Mouse (Mus musculus): ENCODE measurements around the gene Rplp2. TPM values are rescaled to one million over a fixed set of nuclear protein-coding genes. Genes with fewer than 3 reads are reported as not detected.

The Rplp2 gene
- polyA plus RNA-seq (2015; fragmentation: Nextera tagmentation; extraction: Ambion mirVana), result 775 and 923 TPM in 2 replicates

DNA sequence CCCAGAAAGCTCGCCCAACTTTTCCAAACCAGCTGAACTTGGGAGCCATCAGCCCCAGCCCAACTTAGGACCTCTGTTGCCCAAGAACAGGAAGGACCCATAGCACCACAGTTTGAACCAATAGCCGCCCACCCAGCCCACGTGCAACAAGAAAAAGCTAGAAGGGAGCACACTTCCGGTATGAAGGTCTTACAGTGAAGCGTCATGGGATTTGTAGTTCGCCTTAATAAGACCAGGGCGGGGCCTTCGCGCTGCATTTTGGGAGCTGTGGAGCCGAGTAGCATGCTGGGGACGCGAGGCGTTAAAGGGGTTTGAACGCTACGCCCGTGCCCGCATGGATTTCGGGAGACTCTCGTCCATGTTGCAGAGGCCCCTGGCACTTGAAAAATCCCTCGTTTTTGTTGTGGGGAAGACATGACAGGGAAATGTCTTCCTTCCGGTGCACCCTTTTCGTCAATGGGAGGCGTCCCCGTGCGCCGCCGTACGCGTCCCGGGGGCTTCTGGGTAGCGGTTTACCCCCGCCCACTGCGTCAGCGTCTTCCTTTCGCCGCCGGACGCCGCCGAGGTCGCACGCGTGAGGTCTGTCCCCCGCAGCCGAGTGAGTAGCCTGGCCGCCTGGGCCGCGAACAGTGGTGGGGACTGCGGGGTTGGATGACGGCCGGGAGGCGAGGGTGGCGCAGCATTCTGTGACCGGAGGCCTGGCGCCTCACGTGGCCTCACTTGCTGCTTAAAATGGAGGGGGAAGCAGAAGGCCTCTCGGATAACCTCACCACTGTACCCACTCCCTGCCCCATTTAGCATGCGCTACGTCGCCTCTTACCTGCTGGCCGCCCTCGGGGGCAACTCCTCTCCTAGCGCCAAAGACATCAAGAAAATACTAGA lies at the start of gene Rplp2:
Rplp2 (plus strand) TSS at position 261 of the 882 bp plus-strand sequence.

DNA sequence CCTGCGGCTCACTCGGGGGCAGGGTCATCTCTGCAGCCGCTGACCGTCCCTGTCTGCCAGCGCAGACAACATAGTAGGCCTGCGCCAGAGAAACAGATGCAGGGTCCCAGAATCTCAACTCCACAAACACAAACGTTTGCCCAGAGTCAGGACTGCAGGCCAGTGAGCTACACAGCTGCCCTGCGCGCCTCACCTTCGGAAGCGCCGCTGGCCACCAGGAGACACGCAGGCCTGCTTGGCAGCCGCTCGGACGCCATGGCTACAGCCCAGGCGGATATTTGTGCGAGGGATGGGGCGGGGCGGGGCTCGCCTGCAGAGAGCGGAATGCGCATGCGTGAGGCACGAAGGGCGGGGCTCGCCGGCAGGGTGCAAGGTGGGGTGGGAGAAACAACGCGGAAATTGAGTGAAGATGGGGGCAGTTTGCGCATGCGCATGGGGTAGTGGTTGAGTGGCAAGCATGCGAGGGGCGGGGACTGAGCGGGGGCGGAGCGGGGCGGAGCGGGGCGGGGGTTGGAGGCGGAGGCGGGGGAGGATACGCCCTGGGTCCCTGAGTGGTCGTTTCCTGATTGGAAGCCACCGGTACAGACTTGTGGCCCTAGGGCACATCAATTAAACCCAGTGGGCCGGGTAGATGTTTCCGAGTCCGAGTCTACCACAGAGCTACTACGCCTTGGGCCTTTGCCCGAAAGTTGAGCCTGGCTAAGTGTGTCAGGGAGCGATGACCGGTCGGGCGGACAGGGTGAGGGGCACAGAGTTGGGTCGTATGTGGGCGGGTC lies 33.2 kb upstream of the Rplp2 start, which contains the start of gene Gatd1:
Gatd1 (minus strand) TSS at position 328 of the 776 bp plus-strand sequence.

DNA sequence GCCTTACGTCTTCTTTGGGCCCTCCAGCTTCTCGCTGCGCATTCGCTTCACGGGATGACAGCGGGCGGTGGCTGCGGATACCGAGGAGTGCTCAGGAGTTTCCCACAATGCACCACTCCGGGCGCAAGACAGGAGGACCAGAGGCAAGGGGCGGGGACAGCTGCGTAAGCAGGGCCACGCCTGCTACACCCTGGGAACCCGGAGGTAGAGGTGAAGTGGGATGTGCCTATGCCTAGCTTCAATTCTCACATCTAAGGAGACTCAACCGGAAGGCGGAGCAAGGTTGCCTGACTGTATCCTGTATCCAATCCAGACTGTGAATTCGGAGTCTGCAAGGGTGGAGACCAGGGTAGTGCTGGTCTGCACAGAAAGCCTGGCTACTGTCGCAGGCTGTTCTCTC lies 17.9 kb upstream of the Rplp2 start, which contains the start of gene Cend1:
Cend1 (minus strand) TSS at position 182 of the 400 bp plus-strand sequence.

DNA sequence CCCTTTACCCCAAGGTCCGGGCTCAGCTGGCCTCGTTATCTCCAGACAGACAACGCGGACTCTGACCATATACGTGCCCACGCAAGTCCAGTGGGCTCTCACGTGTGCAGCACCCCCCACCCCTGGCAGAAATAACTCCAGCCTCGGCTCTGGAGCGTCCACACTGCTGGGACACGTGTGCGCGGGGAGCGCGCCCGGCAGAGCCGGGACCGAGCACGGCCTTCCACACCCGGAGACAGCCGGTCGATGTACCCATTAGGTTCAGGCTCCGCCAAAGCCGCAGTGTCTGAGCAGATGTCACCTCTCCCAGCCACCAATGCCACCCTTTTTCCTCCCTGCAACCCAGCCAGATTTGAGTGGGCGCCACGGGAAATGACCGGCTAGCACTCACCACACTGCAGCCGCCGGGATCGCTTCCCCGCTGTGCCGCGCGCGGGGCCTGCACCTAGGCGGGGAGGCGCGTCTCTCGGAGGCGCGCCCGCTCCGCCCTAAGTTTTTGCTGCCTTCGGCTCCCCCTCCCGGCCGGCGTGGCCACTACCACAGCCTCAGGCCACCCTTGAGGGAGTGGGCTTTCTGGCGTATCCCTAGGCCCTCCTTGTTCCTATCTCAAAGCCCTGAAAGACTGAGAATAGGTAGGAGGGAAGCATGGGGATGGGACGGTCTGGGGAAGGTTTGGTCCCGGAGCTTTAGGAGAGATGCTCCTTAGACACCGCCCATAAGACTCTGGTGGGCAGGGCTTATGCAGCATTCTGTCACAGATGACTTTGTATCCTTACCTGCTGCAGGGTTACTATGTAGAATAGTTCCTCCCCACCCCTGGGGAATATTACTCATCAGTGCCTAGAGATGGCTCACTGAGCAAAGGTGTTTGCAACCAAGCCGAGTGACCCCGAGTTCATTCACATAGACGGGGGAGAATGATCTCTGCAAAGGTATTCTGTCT lies 9.7 kb upstream of the Rplp2 start, which contains the start of gene Slc25a22:
Slc25a22 (minus strand) TSS at position 715 of the 943 bp plus-strand sequence.

DNA sequence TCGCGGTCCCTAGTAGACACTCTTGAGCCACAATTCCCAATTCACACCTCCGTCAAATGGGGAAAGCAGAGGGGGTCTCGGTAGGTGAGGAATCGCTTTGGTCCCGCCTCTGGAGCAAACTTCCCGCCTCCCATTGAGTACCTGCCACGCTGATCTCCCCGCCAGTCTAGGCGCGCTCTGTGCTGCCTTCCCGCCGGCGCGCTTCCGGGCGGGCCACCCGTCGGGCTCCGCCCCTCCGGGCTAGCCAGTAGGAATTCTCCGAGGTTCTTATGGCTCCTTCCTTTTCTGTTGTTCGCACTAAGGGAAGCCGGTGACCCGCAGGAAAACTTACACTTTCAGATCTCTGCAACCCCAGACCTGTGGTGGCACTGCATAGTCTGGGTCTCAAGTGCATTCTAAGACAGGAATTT lies 3.3 kb upstream of the Rplp2 start, which contains the start of gene Pidd1:
Pidd1 (minus strand) TSS at position 198 of the 410 bp plus-strand sequence.

DNA sequence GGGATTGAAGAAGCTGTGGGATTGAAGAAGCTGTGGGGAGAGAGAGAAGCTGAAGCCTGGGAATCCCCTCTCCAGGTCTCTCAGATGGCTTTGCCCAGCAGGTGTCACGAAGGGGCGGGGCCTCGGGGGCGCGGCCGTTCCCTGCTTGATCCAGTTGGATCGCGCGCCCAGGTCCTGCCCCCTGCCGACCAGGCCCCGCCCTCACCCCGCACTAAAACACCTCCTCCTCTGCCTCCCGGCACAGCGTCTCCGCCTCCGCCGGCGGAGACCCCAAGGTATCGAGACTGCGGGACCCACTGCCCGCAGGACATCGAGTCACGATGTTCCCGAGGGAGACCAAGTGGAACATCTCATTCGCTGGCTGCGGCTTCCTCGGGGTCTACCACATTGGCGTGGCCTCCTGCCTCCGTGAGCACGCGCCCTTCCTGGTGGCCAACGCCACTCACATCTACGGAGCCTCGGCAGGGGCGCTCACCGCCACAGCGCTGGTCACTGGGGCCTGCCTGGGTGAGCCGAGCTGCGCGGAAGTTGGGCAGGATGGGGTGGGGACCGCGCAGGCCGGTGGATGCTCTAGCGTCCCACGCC lies 7.9 kb downstream of the Rplp2 start, which contains the start of gene Pnpla2:
Pnpla2 (plus strand) TSS at position 232 of the 585 bp plus-strand sequence.

DNA sequence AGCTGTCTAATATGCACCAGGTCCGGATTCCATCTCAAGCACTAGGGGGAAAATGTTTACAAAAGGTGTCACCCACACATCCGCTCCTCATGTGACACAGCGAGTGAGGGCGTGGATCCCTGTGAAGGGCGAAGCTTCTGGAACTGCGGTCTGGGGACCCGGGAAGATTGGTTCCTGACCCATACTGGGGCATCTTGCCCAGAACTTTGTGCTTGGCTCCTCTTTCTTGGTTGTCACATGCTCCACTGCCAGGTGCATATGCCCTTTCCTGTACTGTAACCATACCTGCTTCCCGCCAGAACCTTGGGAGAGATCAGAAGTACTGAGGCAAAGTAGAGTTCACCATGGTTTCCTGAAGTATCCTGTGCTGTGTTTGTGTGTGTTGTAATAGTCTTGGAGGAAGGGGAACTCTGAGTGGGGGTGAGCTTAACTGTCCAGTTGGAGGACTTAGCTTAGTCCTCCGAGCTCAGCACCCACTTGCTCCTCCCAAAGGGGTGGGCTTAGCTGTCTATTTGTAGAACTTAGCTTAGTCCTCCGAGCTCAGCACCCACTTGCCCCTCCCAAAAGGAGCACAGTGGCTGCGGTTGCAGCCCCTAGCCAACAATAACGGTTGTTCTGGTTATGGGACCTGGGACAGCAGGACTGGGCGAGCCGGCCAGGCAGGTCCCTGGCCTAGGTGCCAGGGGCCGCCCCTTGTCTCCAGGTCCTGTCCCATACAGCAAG lies 13.4 kb downstream of the Rplp2 start, which contains the start of gene Cracr2b:
Cracr2b (plus strand) TSS at position 704 of the 723 bp plus-strand sequence.

DNA sequence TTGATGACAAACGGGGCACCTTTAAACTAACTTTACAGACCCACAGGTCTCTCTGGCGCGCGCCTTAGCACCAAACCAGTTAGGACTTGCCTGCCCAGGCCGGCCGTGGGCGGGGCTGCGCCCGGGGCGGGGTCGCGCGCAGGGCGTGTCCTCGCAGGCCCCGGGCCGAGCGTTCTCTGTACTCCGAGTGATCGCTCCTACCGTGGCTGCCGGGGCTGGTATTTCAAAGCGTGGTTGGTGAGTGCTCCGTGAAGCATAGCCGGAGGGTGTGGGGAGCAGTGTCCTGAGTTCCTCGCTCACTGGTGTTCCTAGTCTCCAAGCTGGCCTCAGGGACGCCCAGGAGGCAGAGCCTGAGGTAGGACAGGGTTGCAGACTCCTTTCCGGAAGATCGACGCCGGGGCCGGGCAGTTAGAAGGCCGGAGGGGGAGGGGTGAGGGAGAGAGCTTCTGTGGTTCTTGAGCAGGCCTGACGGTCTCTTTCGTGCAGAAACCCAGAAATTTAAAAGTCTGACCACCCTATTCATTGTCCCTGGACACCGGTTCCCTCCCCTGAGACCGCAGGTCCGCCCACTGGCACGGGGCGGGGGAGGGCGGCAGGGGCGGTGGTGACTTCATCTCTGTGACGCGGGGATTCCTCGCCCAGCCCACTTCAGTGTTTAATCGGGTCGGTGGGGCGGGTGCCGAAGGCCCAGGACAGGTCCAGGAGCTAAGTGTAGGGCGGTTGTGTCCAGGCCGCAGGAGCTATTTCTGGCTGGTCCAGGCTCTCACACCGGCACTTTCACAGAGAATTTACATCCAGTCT lies 20.3 kb downstream of the Rplp2 start, which contains the start of gene Cd151:
Cd151 (plus strand) TSS at position 163 of the 801 bp plus-strand sequence.

DNA sequence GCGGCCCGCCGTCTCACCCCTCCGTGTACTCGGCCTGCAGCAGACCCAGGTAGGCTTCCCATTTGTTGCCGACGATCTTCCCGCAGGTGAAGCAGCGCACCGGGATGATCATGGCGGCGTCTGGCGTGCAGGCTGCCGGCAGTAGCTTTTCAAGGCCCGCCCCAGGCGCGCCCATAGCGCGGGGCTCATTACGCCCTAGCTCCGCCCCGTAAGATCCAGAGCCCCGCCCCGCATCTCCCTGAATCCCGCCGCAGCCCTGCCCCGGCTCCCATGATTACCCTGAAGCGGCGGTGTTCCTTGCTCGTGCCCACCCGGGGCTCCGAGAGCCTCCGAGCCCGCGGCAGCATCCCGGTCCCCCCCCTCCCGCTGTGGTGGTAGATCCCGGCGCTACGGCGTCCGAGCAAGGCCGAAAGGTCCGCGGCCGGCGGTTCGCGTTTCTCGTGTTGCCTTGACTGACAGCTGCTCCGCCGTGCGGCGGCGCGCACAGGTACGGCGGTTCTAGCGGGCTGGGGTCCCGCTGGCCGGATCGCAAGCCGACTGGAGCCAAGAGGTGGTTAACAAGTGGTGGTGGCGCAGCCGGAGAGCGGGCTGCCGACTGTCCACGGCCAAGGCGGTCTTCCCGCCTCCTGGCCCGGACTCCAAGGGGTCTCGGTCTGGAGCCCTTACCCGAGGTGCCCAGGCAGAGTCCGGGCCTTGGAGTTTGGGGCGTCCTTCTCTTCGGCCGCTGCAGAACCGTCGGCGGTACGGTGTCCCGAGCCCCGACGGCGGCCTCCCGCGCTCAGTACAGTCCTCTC lies 28.0 kb downstream of the Rplp2 start, which contains the start of the genes Polr2l and Tspan4:
Polr2l (minus strand) TSS at position 122 of the 794 bp plus-strand sequence.
Tspan4 (plus strand) TSS at position 230 of the 794 bp plus-strand sequence.

Other genes starting within 250 kb of the Rplp2 start
- gene Lmntd2, start 233.3 kb upstream of the Rplp2 start, polyA plus RNA-seq (2015; fragmentation: Nextera tagmentation; extraction: Ambion mirVana), result 0.18 and 0.44 TPM in 2 replicates
- 18.2 and 21.4 TPM in 2 replicates for gene Rassf7, start 231.5 kb upstream of the Rplp2 start, polyA plus RNA-seq (2015; fragmentation: Nextera tagmentation; extraction: Ambion mirVana)
- gene Phrf1, start 218.6 kb upstream of the Rplp2 start, polyA plus RNA-seq (2015; fragmentation: Nextera tagmentation; extraction: Ambion mirVana), result 32.1 and 33.6 TPM in 2 replicates
- 4.4 and 5.6 TPM in 2 replicates for gene Irf7, start 180.9 kb upstream of the Rplp2 start, polyA plus RNA-seq (2015; fragmentation: Nextera tagmentation; extraction: Ambion mirVana)
- gene Cdhr5, start 170.6 kb upstream of the Rplp2 start, polyA plus RNA-seq (2015; fragmentation: Nextera tagmentation; extraction: Ambion mirVana), result 0.20 TPM in 1 of 2 replicates, not detected in the other
- 6.4 and 7.7 TPM in 2 replicates for gene Sct, start 168.2 kb upstream of the Rplp2 start, polyA plus RNA-seq (2015; fragmentation: Nextera tagmentation; extraction: Ambion mirVana)
- 0.62 and 1.3 TPM in 2 replicates for gene Drd4, start 155.4 kb upstream of the Rplp2 start, polyA plus RNA-seq (2015; fragmentation: Nextera tagmentation; extraction: Ambion mirVana)
- 212 and 254 TPM in 2 replicates for gene Deaf1, start 119.7 kb upstream of the Rplp2 start, polyA plus RNA-seq (2015; fragmentation: Nextera tagmentation; extraction: Ambion mirVana)
- gene Tmem80, start 119.6 kb upstream of the Rplp2 start, polyA plus RNA-seq (2015; fragmentation: Nextera tagmentation; extraction: Ambion mirVana), result 41.4 and 42.7 TPM in 2 replicates
- gene Eps8l2, start 108.5 kb upstream of the Rplp2 start, polyA plus RNA-seq (2015; fragmentation: Nextera tagmentation; extraction: Ambion mirVana), result 0.45 and 0.84 TPM in 2 replicates
- gene Taldo1, start 55.2 kb upstream of the Rplp2 start, polyA plus RNA-seq (2015; fragmentation: Nextera tagmentation; extraction: Ambion mirVana), result 246 and 267 TPM in 2 replicates
- gene Gatd1, start 33.2 kb upstream of the Rplp2 start, polyA plus RNA-seq (2015; fragmentation: Nextera tagmentation; extraction: Ambion mirVana), result 44.0 and 44.6 TPM in 2 replicates
- 255 and 295 TPM in 2 replicates for gene Cend1, start 17.9 kb upstream of the Rplp2 start, polyA plus RNA-seq (2015; fragmentation: Nextera tagmentation; extraction: Ambion mirVana)
- 69.2 and 77.6 TPM in 2 replicates for gene Slc25a22, start 9.5 kb upstream of the Rplp2 start, polyA plus RNA-seq (2015; fragmentation: Nextera tagmentation; extraction: Ambion mirVana)
- 1.2 and 1.4 TPM in 2 replicates for gene Pidd1, start 3.3 kb upstream of the Rplp2 start, polyA plus RNA-seq (2015; fragmentation: Nextera tagmentation; extraction: Ambion mirVana)
- 19.9 and 22.2 TPM in 2 replicates for gene Pnpla2, start 7.8 kb downstream of the Rplp2 start, polyA plus RNA-seq (2015; fragmentation: Nextera tagmentation; extraction: Ambion mirVana)
- 4.9 and 10.1 TPM in 2 replicates for gene Cracr2b, start 13.7 kb downstream of the Rplp2 start, polyA plus RNA-seq (2015; fragmentation: Nextera tagmentation; extraction: Ambion mirVana)
- 18.5 and 18.6 TPM in 2 replicates for gene Cd151, start 20.0 kb downstream of the Rplp2 start, polyA plus RNA-seq (2015; fragmentation: Nextera tagmentation; extraction: Ambion mirVana)
- gene Polr2l, start 27.8 kb downstream of the Rplp2 start, polyA plus RNA-seq (2015; fragmentation: Nextera tagmentation; extraction: Ambion mirVana), result 86.6 and 89.5 TPM in 2 replicates
- 106 TPM in 2 replicates for gene Tspan4, start 27.9 kb downstream of the Rplp2 start, polyA plus RNA-seq (2015; fragmentation: Nextera tagmentation; extraction: Ambion mirVana)
- gene Chid1, start 92.5 kb downstream of the Rplp2 start, polyA plus RNA-seq (2015; fragmentation: Nextera tagmentation; extraction: Ambion mirVana), result 50.4 and 51.1 TPM in 2 replicates
- 88.9 and 101 TPM in 2 replicates for gene Ap2a2, start 114.8 kb downstream of the Rplp2 start, polyA plus RNA-seq (2015; fragmentation: Nextera tagmentation; extraction: Ambion mirVana)
- gene Muc6, start 207.9 kb downstream of the Rplp2 start, polyA plus RNA-seq (2015; fragmentation: Nextera tagmentation; extraction: Ambion mirVana), result 0.08 and 0.15 TPM in 2 replicates
- 0.32 and 0.65 TPM in 2 replicates for gene Muc2, start 243.0 kb downstream of the Rplp2 start, polyA plus RNA-seq (2015; fragmentation: Nextera tagmentation; extraction: Ambion mirVana)

Measured in neural tube, postnatal 0 days (tissue).